Mouse (Mus musculus) heart, postnatal 0 days (tissue): ENCODE results near the gene Hlcs. TPM values are rescaled to one million over a fixed set of nuclear protein-coding genes. Genes with fewer than 3 reads are reported as not detected.

ENCODE experiments used
- ATAC-seq: fragments of 200-750 bp; cut with Nextera tagmentation; 2 replicates; pipeline ENCODE4 v1.8.0; 2017; ENCODE audit warnings: low read depth, moderate number of reproducible peaks, moderate library complexity; ENCODE audit not compliant: insufficient read depth
- DNase-seq: peaks from one replicate; pipeline ENCODE4 v3.0.0-alpha.2; 2016; ENCODE audit warnings: low spot score
- H3K27ac ChIP-seq: fragments of 300-500 bp; sonication (generic); 2 replicates; pipeline ENCODE4 v1.5.1; 2014; ENCODE audit warnings: low read depth, mild to moderate bottlenecking
- H3K27me3 ChIP-seq: fragments of 300-500 bp; sonication (generic); 2 replicates; pipeline ENCODE4 v1.6.1; 2014; ENCODE audit warnings: low read length, mixed read lengths; ENCODE audit not compliant: control insufficient read depth, insufficient read depth
- H3K36me3 ChIP-seq: fragments of 300-500 bp; sonication (generic); replicated peaks from 2 replicates; pipeline ENCODE4 v1.6.1; 2014; ENCODE audit warnings: low read length, mixed read lengths; ENCODE audit not compliant: control insufficient read depth, insufficient read depth
- H3K4me1 ChIP-seq: fragments of 300-500 bp; sonication (generic); 2 replicates; pipeline ENCODE4 v1.6.1; 2014; ENCODE audit warnings: antibody characterized with exemption; ENCODE audit not compliant: control insufficient read depth, insufficient read depth
- H3K4me2 ChIP-seq: fragments of 300-500 bp; sonication (generic); 2 replicates; pipeline ENCODE4 v1.6.1; 2014; ENCODE audit warnings: low read depth, mild to moderate bottlenecking, low read length, moderate library complexity
- H3K4me3 ChIP-seq: fragments of 300-500 bp; sonication (generic); 2 replicates; pipeline ENCODE4 v1.5.1; 2014; ENCODE audit warnings: low read depth, low read length
- H3K9ac ChIP-seq: fragments of 300-500 bp; sonication (generic); replicated peaks from 2 replicates; pipeline ENCODE4 v1.6.1; 2014; ENCODE audit warnings: low read depth, low read length, mixed read lengths
- H3K9me3 ChIP-seq: fragments of 300-500 bp; sonication (generic); replicated peaks from 2 replicates; pipeline ENCODE4 v1.6.1; 2016; ENCODE audit warnings: low read length; ENCODE audit not compliant: control insufficient read depth
- CTCF ChIP-seq: IDR thresholded peaks from 2 replicates; pipeline ENCODE4 v1.5.1; 2016; ENCODE audit warnings: antibody characterized with exemption, control low read depth, low read depth
- EP300 ChIP-seq: IDR thresholded peaks from 2 replicates; pipeline ENCODE4 v1.6.1; 2016; ENCODE audit warnings: antibody characterized with exemption, low read depth
- whole genome bisulfite sequencing: fragments of 180-500 bp; shearing (Covaris S2); extraction: QIAGEN DNeasy Blood & Tissue Kit; methylation state at CpG from one replicate; pipeline ENCODE4 v1.1.7; 2014; 5-methylcytosine and 5-hydroxymethylcytosine counted together
- polyA plus RNA-seq: library from polyadenylated mRNA; unstranded; fragments of >200 nt; fragmentation: Nextera tagmentation; extraction: Ambion mirVana; gene quantifications from 2 replicates; pipeline ENCODE4 v1.2.1, GENCODE M21; 2015
- total RNA-seq: library from RNA; depleted of rRNA; stranded (reverse); fragments of >200 nt; gene quantifications from 2 replicates; pipeline ENCODE4 v1.2.3, GENCODE M21; 2014; ENCODE audit warnings: low replicate concordance

Gene Hlcs
- total and polyA plus RNA-seq, 2 experiments from 2014 or later = 4.6 to 5.6 TPM

GRCm38 (mm10) chr16:94236226-94237129 is 76.9 kb downstream of the Hlcs start:
- no peaks in the 10 kb centered on the region for H3K27me3 ChIP-seq
- H3K4me2 ChIP-seq = no peak overlapping the region
- no peak overlapping the region for H3K4me3 ChIP-seq
- DNase-seq (no peak), ATAC-seq (no peak)
- H3K36me3 ChIP-seq = no peaks in the 10 kb centered on the region
- H3K27ac ChIP-seq = no peak overlapping the region
- H3K4me1 ChIP-seq = no peaks in the 10 kb centered on the region
- H3K9ac ChIP-seq = no peak overlapping the region
- WGBS = 69% methylated on average over 16 of the region's 16 CpGs
- no peaks in the 10 kb centered on the region for H3K9me3 ChIP-seq
- TF ChIP-seq EP300 (no peak), CTCF (no peak)

GRCm38 (mm10) chr16:94235718-94236117 is 77.7 kb downstream of the Hlcs start:
- 90% methylated on average over 6 of the region's 6 CpGs for WGBS
- ATAC-seq (no peak), DNase-seq (no peak)
- H3K27ac ChIP-seq = no peak overlapping the region
- H3K4me2 ChIP-seq = no peak overlapping the region
- H3K27me3 ChIP-seq = no peaks in the 10 kb centered on the region
- H3K36me3 ChIP-seq = no peaks in the 10 kb centered on the region
- H3K4me3 ChIP-seq = no peak overlapping the region
- TF ChIP-seq EP300 (no peak), CTCF (no peak)
- H3K9me3 ChIP-seq = no peaks in the 10 kb centered on the region
- H3K9ac ChIP-seq = no peak overlapping the region
- no peaks in the 10 kb centered on the region for H3K4me1 ChIP-seq

GRCm38 (mm10) chr16:94234202-94234601 is 79.2 kb downstream of the Hlcs start:
- 0 out of 2 replicates have a peak, but pooled peaks cover 3% of the 10 kb centered on the region for H3K36me3 ChIP-seq
- no peak overlapping the region for H3K9ac ChIP-seq
- TF ChIP-seq EP300 = no peak
- TF ChIP-seq CTCF = no peak
- no peaks in the 10 kb centered on the region for H3K27me3 ChIP-seq
- ATAC-seq = no peak
- DNase-seq = no peak
- no peak overlapping the region for H3K4me2 ChIP-seq
- H3K4me1 ChIP-seq = no peaks in the 10 kb centered on the region
- no peaks in the 10 kb centered on the region for H3K9me3 ChIP-seq
- 28% methylated on average over 4 of the region's 4 CpGs for WGBS
- H3K27ac ChIP-seq = no peak overlapping the region
- no peak overlapping the region for H3K4me3 ChIP-seq

- WGBS = 72% methylated on average over 12 of the region's 12 CpGs
- Histone ChIP-seq H3K27ac (no peak overlapping the region), H3K4me3 (no peak overlapping the region), H3K36me3 (0 out of 2 replicates have a peak, but pooled peaks cover 3% of the 10 kb centered on the region), H3K4me2 (no peak overlapping the region), H3K9ac (no peak overlapping the region), H3K9me3 (no peaks in the 10 kb centered on the region), H3K27me3 (no peaks in the 10 kb centered on the region), H3K4me1 (no peaks in the 10 kb centered on the region; the same call in 1 of the 2 replicates)
- TF ChIP-seq EP300 (no peak), CTCF (no peak)
- DNase-seq (no peak), ATAC-seq (no peak)
These were observed 82.3 kb downstream of the Hlcs start for GRCm38 (mm10) chr16:94230909-94231575.

GRCm38 (mm10) chr16:94230499-94230898 is 82.9 kb downstream of the Hlcs start:
- Histone ChIP-seq H3K27me3 (no peaks in the 10 kb centered on the region), H3K4me1 (no peaks in the 10 kb centered on the region; the same call in 1 of the 2 replicates), H3K4me3 (no peak overlapping the region), H3K27ac (no peak overlapping the region), H3K9me3 (no peaks in the 10 kb centered on the region), H3K36me3 (0 out of 2 replicates have a peak, but pooled peaks cover 3% of the 10 kb centered on the region), H3K9ac (no peak overlapping the region), H3K4me2 (no peak overlapping the region)
- 89% methylated on average over 4 of the region's 4 CpGs for WGBS
- TF ChIP-seq CTCF (no peak), EP300 (no peak)
- ATAC-seq (no peak), DNase-seq (no peak)
